Mouse (Mus musculus): ENCODE results near the gene Stx8.

Gene Stx8

DNA sequence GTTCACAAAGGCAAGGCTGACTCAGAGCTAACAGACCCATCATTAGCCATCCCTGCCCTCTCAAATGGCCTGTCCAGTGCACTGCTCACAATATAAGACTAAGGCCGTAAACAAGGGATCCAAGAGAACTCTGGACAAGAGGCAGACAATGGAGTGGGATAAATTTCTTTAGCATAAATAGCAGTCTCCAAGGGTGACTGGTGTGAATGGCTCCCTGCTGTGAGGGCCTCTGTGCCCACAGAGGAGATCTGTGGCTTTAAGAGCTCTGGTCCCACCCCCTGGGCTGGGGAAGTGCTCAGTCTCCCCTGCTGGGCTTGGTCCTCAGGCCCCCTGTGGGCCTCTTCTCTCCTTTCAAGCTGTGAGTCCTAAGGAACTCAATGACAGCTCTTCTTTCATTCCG lies 184.9 kb downstream of the Stx8 start:
- no peak for DNase-seq

GRCm38 (mm10) chr11:68155821-68156220 lies 189.8 kb downstream of the Stx8 start:
- no peak for DNase-seq

- no peak for DNase-seq
Measured at GRCm38 (mm10) chr11:68158166-68158565, 192.2 kb downstream of the Stx8 start.

DNA sequence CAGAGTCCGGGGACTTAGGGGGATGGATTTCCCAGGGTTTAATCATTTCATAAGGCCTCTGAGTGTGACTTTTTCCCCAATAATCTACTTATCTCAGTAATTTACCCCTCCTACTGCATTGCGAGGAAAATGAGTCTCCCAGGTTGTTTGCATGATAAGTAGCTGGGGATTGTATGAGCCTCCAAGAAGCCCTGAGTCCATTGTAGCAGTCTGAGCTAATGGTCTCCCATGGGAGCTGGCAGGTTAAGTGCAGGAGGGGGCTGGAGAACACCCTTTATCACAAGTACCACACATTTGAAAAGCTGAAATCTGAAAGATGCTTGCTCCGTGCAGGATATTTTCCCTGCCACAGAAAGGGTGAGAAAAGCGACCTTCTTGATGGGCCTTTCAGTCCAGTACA lies 193.9 kb downstream of the Stx8 start:
- DNase-seq: no peak

DNA sequence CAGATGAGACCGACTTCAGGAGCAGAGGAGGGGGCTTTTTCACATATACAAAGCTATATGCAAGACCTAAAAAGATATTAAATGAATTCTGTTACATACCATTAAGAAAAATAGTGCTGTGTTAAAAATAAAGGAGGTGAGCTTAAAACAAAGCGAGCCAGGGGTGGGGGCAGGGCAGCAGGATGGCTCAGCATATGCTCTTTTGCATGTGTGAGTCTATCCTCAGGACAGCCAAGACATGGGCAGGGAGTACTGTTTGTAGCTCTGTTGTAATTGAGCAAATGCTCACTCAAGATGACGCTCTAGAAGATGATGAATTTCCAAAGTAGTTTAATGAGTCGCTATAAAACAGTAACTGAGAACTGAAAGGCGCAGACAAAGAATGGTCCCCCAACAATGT lies 198.4 kb downstream of the Stx8 start:
- DNase-seq: no peak

GRCm38 (mm10) chr11:68168427-68168826 lies 202.4 kb downstream of the Stx8 start:
- no peak for DNase-seq

- DNase-seq: no peak
Measured at GRCm38 (mm10) chr11:68171973-68172647, 206.1 kb downstream of the Stx8 start.

- no peak for DNase-seq
Measured at GRCm38 (mm10) chr11:68172648-68173045, 206.7 kb downstream of the Stx8 start.

DNA sequence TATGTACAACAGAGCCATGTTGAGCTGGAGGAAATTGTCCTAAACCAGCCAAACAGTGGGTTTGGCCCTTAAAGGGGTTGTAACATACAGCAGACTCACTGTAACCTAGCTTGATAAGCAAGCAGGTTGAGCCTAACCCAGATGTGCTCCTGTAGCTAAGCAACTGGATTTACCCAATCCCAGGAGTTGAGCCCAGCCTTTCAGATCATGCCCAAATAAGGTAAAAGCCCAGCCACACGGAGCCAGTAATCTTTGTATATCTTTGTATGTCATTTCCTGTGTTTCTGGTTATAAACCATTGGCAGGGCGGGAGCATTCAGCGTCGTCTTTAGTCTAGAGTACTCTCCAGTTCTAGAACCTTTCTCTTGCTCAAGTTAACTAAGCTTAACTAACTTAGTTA lies 210.6 kb downstream of the Stx8 start:
- no peak for DNase-seq

GRCm38 (mm10) chr11:68177415-68177814 lies 211.4 kb downstream of the Stx8 start:
- no peak for DNase-seq

GRCm38 (mm10) chr11:68185647-68186046 lies 219.7 kb downstream of the Stx8 start:
- DNase-seq: no peak

GRCm38 (mm10) chr11:68187242-68187641 lies 221.2 kb downstream of the Stx8 start:
- no peak for DNase-seq

DNA sequence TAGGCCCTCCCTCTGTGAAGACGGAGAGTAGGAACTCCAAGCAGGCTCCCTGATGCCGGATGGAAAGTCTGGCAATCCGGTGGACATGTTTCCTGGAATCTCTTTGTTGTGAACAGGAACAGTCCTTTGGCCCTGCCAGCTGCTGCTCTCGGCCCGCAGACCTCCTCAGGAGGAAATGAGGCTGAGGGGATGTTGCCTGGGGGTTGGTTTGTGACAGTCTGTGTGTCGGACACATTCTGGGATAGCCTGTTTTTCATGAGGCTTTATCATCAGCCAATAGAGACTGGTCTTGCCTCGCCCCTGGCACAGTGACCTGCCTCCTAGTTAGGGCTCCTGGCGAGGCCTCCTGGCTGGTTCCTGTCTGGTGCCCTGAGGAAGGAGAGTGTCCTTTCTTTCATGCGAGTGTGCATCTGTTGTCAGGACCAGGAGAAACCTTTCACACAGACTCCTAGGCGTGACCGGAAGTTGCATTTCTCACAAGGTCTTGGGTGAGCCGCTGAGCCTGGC lies 222.8 kb downstream of the Stx8 start:
- no peak for DNase-seq

DNA sequence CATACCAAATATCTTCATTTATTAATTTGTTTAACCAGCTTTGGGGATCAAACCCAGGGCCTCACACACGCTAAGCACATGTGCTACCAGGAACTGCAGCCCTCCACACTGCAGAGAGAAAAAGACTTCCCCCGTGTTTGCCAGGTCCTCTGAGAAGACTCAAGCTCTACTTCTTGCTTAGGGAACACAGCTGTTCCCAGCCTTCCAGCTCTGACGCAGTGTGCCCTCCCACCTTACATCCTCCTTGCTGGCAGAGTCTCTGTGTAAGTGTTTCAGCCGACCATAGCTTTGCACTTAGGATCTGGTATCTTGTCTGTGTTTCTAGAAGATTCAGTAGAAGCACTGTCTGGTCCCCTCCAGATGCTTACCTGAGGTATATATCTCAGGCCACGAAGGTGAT lies 224.9 kb downstream of the Stx8 start:
- peak; percentile 38 for DNase-seq

GRCm38 (mm10) chr11:68195168-68195567 lies 229.2 kb downstream of the Stx8 start:
- no peak for DNase-seq

DNA sequence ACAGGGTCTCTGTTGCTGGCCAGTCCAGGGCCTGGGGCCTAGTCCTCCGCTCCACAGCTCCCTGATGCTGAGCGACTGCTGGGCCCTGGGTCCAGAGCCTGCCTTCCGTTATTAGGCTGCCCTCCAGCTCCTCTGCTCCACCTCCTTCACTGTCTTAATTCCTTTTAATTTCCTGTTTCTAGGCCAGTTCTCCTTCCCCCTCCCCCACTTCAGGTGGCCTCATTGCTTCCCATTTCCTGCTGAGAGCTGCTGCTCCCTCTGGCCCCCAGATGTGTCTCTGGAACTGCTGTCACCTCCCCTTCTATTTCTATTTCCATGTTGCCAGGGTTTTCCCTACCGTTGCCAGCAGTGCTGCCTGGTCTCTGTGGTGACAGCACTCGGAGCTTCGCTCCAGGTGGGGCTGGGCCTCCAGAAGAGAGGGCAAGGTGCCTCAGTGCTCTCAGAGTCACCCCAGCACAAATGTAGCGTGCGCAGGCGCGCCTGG lies 229.7 kb downstream of the Stx8 start:
- DNase-seq: no peak

GRCm38 (mm10) chr11:68196566-68196965 lies 230.6 kb downstream of the Stx8 start:
- DNase-seq: no peak

- DNase-seq: no peak
Measured at GRCm38 (mm10) chr11:68197471-68197870, 231.5 kb downstream of the Stx8 start.

DNA sequence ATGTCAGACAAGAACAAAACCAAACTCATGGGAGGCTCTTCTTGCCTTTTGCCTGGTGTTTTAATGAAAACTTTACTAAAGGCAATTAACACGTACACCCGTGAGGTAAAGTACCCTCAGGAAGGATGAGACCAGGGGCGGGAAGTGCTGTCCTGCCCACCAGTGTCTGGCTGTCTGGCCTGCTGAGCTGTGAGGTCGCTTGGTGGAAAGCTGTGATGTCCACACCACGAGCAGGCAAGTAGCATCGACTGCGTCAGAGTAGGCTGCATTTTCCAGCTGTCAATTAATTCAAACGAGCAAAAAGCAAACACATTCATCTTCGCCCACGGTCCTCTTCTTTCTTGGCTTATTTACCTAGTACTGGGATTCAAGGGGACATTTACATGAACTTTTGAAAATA lies 232.7 kb downstream of the Stx8 start:
- DNase-seq: no peak

DNA sequence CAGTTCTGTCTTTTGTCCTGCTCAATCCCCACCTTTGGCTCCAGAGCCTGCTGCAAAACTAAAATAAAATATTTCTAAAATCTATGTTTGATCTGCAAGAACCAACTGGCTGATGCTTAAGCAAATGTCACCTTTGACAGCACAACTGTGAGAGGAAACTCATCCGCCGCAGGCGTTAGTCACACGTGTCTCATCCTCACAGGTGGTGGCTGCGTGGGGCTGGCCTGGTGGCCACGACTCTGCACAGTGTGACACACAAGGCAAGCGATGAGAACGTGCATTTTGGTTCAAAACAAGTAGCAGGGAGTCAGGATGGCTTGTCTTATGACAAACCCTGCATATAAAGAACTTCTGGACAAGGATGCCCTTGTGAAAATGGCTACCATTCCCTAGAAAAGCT lies 233.1 kb downstream of the Stx8 start:
- no peak for DNase-seq

DNA sequence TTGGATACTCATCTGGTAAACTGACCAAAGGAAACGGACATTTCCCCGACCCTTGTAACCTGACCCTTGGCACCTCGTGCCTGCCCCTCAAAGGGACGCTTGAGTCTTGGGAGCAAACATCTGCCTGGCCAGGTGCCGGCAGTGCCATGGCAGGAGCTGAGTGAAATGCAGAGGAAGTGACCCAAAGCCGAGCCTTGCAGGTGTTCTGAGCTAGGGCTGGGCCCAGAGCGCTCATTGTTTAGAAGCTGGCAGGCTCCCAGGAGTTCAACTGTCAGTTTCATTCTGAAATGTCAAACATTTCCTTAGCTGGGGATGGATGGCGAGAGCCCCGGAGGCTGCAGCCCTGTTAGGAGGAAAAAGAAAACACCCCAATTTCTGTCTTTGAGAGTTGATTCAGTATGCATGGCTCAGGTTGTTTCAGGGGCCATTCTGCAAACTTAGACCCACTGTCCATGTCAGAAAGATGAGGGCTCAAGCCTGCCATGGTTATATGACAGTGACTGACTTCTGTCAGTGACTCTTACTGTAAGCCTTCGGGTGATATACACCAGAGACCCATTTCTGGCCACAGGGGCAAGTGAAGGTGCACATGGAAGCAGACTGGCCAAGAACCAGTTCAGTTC lies 233.9 kb downstream of the Stx8 start:
- no peak for DNase-seq

DNA sequence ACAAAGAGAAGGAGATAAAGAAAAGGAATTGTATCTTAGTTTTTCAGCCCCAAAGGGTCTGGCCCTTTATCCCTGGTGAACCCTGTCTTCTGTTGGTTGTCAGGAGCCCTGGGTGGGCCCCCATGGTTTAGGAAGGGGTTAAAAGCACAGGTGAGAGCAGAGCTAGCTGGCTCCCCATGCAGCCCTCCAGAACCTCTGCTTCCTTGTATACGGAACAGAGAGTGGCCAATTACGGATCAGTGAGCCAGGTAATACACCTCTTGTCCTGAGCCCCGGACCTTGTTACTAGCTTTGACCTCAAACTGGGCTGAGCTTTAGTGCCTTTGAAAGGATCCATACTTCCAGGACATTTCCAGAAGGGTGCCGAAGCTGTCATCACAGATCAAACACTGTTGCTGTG lies 234.5 kb downstream of the Stx8 start:
- no peak for DNase-seq

DNA sequence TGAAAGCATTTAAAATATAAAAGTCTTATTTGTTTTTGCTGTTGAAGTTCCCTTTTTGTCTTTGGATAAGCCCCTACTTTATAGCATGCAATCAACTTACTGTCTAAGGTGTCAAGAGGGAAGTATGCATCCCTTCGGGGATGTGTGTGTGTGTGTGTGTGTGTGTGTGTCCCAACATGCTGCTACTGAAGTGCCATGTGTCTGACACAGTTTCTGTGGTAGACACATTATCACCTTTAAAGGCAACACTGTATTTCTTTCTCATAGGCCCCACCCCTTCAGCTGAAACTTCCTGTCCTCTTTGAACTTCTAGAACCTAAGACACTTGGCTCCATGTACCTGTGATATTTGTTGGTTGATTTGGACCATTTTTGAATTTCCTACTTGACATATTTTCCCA lies 235.1 kb downstream of the Stx8 start:
- DNase-seq: no peak

GRCm38 (mm10) chr11:68201811-68202459 lies 235.9 kb downstream of the Stx8 start:
- DNase-seq: no peak
